Mouse (Mus musculus): ENCODE data around the gene Slc22a17.
A peak's percentile ranks its signal among the peaks of the same experiment; 100 is the strongest.

Gene Slc22a17

GRCm38 (mm10) chr14:54939434-54940175 lies 26.7 kb upstream of the Slc22a17 start:
- peak; percentile 19 for DNase-seq (ENCODE audit: low read depth)

- DNase-seq (ENCODE audit: low read depth) = no peak
Observed at GRCm38 (mm10) chr14:54938431-54939219, 25.7 kb upstream of the Slc22a17 start.

- DNase-seq (ENCODE audit: low read depth) = no peak
Observed at GRCm38 (mm10) chr14:54937361-54938182, 24.6 kb upstream of the Slc22a17 start.

GRCm38 (mm10) chr14:54936831-54937160 lies 23.9 kb upstream of the Slc22a17 start:
- DNase-seq (ENCODE audit: low read depth) = no peak

GRCm38 (mm10) chr14:54935904-54936830 lies 23.2 kb upstream of the Slc22a17 start, which contains the start of gene Cmtm5:
Gene Cmtm5 (plus strand): TSS chr14:54936261.
- DNase-seq (ENCODE audit: low read depth) = no peak

- DNase-seq (ENCODE audit: low read depth) = no peak
Observed at GRCm38 (mm10) chr14:54932645-54933150, 19.8 kb upstream of the Slc22a17 start, which contains the start of gene Il25. Gene Il25 (plus strand): TSS chr14:54932695.

- DNase-seq (ENCODE audit: low read depth) = no peak
Observed at GRCm38 (mm10) chr14:54930431-54930830, 17.5 kb upstream of the Slc22a17 start.

- no peak for DNase-seq (ENCODE audit: low read depth)
Observed at GRCm38 (mm10) chr14:54929801-54930200, 16.9 kb upstream of the Slc22a17 start.

GRCm38 (mm10) chr14:54927296-54927695 lies 14.4 kb upstream of the Slc22a17 start:
- DNase-seq (ENCODE audit: low read depth) = no peak

GRCm38 (mm10) chr14:54926401-54927158 lies 13.6 kb upstream of the Slc22a17 start:
- DNase-seq (ENCODE audit: low read depth) = no peak

- no peak for DNase-seq (ENCODE audit: low read depth)
Observed at GRCm38 (mm10) chr14:54925349-54926342, 12.7 kb upstream of the Slc22a17 start, which contains the start of gene Efs. Gene Efs (minus strand): TSS chr14:54926126.

GRCm38 (mm10) chr14:54924641-54925348 lies 11.9 kb upstream of the Slc22a17 start:
- no peak for DNase-seq (ENCODE audit: low read depth)

GRCm38 (mm10) chr14:54920076-54920685 lies 7.2 kb upstream of the Slc22a17 start:
- DNase-seq (ENCODE audit: low read depth) = no peak

- no peak for DNase-seq (ENCODE audit: low read depth)
Observed at GRCm38 (mm10) chr14:54913343-54913742, 411 bp upstream of the Slc22a17 start.

GRCm38 (mm10) chr14:54912109-54912850 lies 652 bp downstream of the Slc22a17 start:
- DNase-seq (ENCODE audit: low read depth) = no peak

- no peak for DNase-seq (ENCODE audit: low read depth)
Observed at GRCm38 (mm10) chr14:54908682-54909081, 4.2 kb downstream of the Slc22a17 start.

- no peak for DNase-seq (ENCODE audit: low read depth)
Observed at GRCm38 (mm10) chr14:54903641-54904040, 9.3 kb downstream of the Slc22a17 start.
